Mouse (Mus musculus): Measurements from ENCODE around the gene Nipa1. TPM values are rescaled to one million over a fixed set of nuclear protein-coding genes. Genes with fewer than 3 reads are reported as not detected.

The Nipa1 gene
- total RNA-seq, 2 experiments from 2014 or later, result 63.5 to 65.9 TPM

- no peak for DNase-seq (ENCODE audit: low spot score in 2 of 2)
- intact Hi-C loops (cut with DNase I), result loop anchor here (2.0 kb wide), 1 partner anchor 17 kb away; no protein-coding TSS in a partner anchor
These were observed 60.0 kb downstream of the Nipa1 start for GRCm38 (mm10) chr7:55959801-55960200.

- intact Hi-C loops (cut with DNase I), result no loop called here
- no peak for DNase-seq (ENCODE audit: low spot score in 2 of 2)
These were observed 61.8 kb downstream of the Nipa1 start for GRCm38 (mm10) chr7:55957916-55958315.

GRCm38 (mm10) chr7:55957178-55957577, 62.6 kb downstream of the Nipa1 start:
- intact Hi-C loops (cut with DNase I), result no loop called here
- no peak for DNase-seq (ENCODE audit: low spot score in 2 of 2)

GRCm38 (mm10) chr7:55956054-55956453, 63.7 kb downstream of the Nipa1 start:
- no peak for DNase-seq (ENCODE audit: low spot score in 2 of 2)
- intact Hi-C loops (cut with DNase I), result no loop called here

DNA sequence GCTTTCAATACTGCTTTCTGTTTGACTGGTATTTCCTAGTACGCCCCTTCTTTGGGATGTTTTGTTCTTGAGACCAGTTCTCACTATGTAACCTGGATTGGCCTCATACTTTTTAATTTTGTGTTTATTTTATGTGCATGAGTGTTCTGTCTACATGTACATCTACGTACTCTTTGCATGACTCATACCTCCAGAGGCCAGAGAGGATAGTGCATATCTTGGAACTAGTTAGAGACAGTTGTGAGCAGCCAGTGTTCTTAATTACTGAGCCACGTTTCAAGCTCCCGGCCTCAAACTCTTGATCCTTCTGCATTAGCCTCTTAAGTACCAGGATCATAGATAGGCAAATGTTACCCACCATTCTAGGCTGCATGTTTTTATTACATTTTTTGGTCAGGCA, 81.4 kb downstream of the Nipa1 start:
- no peak for DNase-seq (ENCODE audit: low spot score in 2 of 2)
- intact Hi-C loops (cut with DNase I), result no loop called here

DNA sequence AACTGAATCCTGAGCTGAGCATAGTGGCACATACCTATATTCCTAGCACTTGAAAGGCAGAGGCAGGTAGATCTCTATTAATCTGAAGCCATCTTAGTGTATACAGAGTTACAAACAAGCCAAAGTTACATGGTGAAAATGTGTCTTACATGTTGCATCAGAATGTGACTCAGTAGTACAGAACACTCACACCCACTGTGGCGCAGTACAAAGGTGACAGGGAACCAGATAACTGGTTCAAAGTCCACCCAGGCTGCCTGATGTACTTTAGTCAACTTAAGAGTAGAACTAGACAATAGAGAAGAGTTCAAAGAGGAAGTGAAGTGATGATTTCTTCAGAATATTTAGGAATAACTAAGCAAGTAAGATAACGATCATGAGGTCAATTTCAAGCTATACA, 84.7 kb downstream of the Nipa1 start:
- intact Hi-C loops (cut with DNase I), result no loop called here
- no peak for DNase-seq (ENCODE audit: low spot score in 2 of 2)

DNA sequence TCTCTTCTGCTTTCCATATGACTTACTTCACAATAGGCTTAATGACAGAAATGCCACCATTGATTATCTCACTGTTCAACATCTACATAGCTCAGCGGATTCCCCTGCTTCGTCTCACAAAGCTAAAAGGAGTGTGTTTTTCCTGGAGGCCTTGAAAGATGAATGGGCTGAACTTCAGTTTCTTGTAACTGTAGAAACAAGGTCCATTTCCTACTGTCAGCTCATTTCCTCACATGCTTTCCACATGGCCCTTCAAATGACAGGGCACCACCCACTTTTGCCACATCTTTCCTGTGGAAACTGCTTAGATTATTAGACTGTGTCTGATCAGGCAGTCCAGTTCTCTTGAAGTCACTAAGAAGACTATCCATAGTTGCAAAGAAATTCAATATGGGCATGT, 91.1 kb downstream of the Nipa1 start:
- no peak for DNase-seq (ENCODE audit: low spot score in 2 of 2)
- intact Hi-C loops (cut with DNase I), result loop anchor here (10.0 kb wide), 1 partner anchor 206 kb away; no protein-coding TSS in a partner anchor

Other genes with a start within 250 kb of the Nipa1 start
- gene Tubgcp5, start 225.8 kb downstream of the Nipa1 start, total RNA-seq (2021), result 10 to 100 TPM; 30.1 to 32.9 TPM
- 10 to 100 TPM; 66.7 to 73.1 TPM for gene Cyfip1, start 178.2 kb downstream of the Nipa1 start, total RNA-seq (2021)
- gene Nipa2, start 57.5 kb downstream of the Nipa1 start, total RNA-seq (2021), result 10 to 100 TPM; 60.5 to 63.5 TPM
- 100 to 1,000 TPM; 139 to 140 TPM for gene Herc2, start 30.2 kb upstream of the Nipa1 start, total RNA-seq (2021)
- under 1 TPM; 0.44 to 0.46 TPM for gene Oca2, start 219.8 kb upstream of the Nipa1 start, total RNA-seq (2021)

Measured in left cerebral cortex, postnatal 25 days (tissue).